Mouse (Mus musculus): ENCODE measurements around the gene Casq2.

Casq2 gene

GRCm38 (mm10) chr3:102140606-102141005 is 54.4 kb downstream of the Casq2 start:
- no peak for TF ChIP-seq GATA4 (IDR thresholded peaks at IDR 0.05; ENCODE audit: insufficient replicate concordance, low read length)

GRCm38 (mm10) chr3:102141451-102141850 is 55.2 kb downstream of the Casq2 start:
- no peak for TF ChIP-seq GATA4 (IDR thresholded peaks at IDR 0.05; ENCODE audit: insufficient replicate concordance, low read length)

GRCm38 (mm10) chr3:102141893-102142292 is 55.7 kb downstream of the Casq2 start:
- no peak for TF ChIP-seq GATA4 (IDR thresholded peaks at IDR 0.05; ENCODE audit: insufficient replicate concordance, low read length)

GRCm38 (mm10) chr3:102142947-102143346 is 56.7 kb downstream of the Casq2 start:
- no peak for TF ChIP-seq GATA4 (IDR thresholded peaks at IDR 0.05; ENCODE audit: insufficient replicate concordance, low read length)

GRCm38 (mm10) chr3:102143536-102143935 is 57.3 kb downstream of the Casq2 start:
- TF ChIP-seq GATA4 (IDR thresholded peaks at IDR 0.05; ENCODE audit: insufficient replicate concordance, low read length) = no peak

GRCm38 (mm10) chr3:102144401-102144800 is 58.2 kb downstream of the Casq2 start:
- TF ChIP-seq GATA4 (IDR thresholded peaks at IDR 0.05; ENCODE audit: insufficient replicate concordance, low read length) = no peak

- TF ChIP-seq GATA4 (IDR thresholded peaks at IDR 0.05; ENCODE audit: insufficient replicate concordance, low read length) = no peak
These were observed 59.6 kb downstream of the Casq2 start for GRCm38 (mm10) chr3:102145645-102146386.

- TF ChIP-seq GATA4 (IDR thresholded peaks at IDR 0.05; ENCODE audit: insufficient replicate concordance, low read length) = no peak
These were observed 60.2 kb downstream of the Casq2 start for GRCm38 (mm10) chr3:102146428-102146827.

GRCm38 (mm10) chr3:102147189-102147588 is 61.0 kb downstream of the Casq2 start:
- no peak for TF ChIP-seq GATA4 (IDR thresholded peaks at IDR 0.05; ENCODE audit: insufficient replicate concordance, low read length)

GRCm38 (mm10) chr3:102149941-102150340 is 63.7 kb downstream of the Casq2 start:
- TF ChIP-seq GATA4 (IDR thresholded peaks at IDR 0.05; ENCODE audit: insufficient replicate concordance, low read length) = no peak

- TF ChIP-seq GATA4 (IDR thresholded peaks at IDR 0.05; ENCODE audit: insufficient replicate concordance, low read length) = no peak
These were observed 65.6 kb downstream of the Casq2 start for GRCm38 (mm10) chr3:102151850-102152249.

GRCm38 (mm10) chr3:102152471-102152870 is 66.3 kb downstream of the Casq2 start:
- no peak for TF ChIP-seq GATA4 (IDR thresholded peaks at IDR 0.05; ENCODE audit: insufficient replicate concordance, low read length)

- no peak for TF ChIP-seq GATA4 (IDR thresholded peaks at IDR 0.05; ENCODE audit: insufficient replicate concordance, low read length)
These were observed 66.7 kb downstream of the Casq2 start for GRCm38 (mm10) chr3:102152872-102153271.

GRCm38 (mm10) chr3:102154107-102154506 is 67.9 kb downstream of the Casq2 start:
- TF ChIP-seq GATA4 (IDR thresholded peaks at IDR 0.05; ENCODE audit: insufficient replicate concordance, low read length) = no peak

GRCm38 (mm10) chr3:102156737-102157136 is 70.5 kb downstream of the Casq2 start:
- no peak for TF ChIP-seq GATA4 (IDR thresholded peaks at IDR 0.05; ENCODE audit: insufficient replicate concordance, low read length)

- TF ChIP-seq GATA4 (IDR thresholded peaks at IDR 0.05; ENCODE audit: insufficient replicate concordance, low read length) = no peak
These were observed 71.4 kb downstream of the Casq2 start for GRCm38 (mm10) chr3:102157652-102158051.
